Mouse (Mus musculus): ENCODE data around the gene Gpatch8.

Gpatch8 gene

DNA sequence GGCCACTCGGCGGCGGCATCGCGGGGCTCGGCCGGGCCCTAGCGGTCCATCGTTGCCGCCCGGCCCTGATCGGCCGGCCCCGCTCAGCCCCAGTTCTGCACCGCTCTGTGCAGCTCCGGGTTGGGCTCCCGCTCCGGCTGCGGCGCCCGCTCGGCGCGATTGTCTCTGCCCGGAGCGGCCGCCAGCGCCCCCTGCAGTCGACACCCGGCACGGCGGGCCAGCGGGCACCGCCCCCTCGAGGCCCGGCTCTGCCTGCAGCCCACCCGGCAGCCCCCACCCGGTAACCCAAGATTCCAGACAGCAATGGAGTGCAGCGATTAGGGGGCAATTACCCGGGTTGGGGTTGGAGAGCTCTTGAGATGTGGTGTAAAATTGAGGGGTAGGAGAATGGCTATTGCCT, 108.7 kb downstream of the Gpatch8 start, which contains the start of gene Fam171a2:
Gene Fam171a2, minus strand, starts transcription at position 186 of the 400 bp plus-strand sequence.
- DNase-seq, result peak; percentile 84

GRCm38 (mm10) chr11:102446581-102447461, 109.4 kb downstream of the Gpatch8 start:
- DNase-seq, result no peak

DNA sequence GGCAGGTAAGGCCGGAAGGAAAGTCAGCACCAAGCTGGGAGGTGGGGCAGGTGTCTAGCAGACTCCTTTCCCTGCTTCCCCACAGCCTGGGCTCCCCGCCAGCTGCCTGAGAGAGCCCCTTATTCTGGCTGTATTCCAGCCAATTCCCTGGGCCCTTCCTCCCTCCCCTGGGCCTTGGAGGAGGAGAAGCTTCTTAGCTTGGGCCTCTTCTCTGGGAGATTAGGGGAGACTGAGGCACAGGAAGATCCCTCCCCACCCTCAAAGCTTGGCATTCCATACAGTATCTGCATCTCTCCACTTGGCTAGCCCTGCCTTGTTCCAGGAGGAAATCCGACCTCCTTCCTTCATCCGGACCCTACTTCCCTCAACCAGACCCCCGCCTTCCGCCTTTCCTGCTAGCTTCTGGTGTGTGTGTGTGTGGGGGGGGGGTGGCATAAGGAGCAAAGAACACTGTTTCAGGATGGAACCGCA, 110.3 kb downstream of the Gpatch8 start:
- DNase-seq, result no peak

- DNase-seq, result no peak
Measured at GRCm38 (mm10) chr11:102445264-102445890, 110.8 kb downstream of the Gpatch8 start.

DNA sequence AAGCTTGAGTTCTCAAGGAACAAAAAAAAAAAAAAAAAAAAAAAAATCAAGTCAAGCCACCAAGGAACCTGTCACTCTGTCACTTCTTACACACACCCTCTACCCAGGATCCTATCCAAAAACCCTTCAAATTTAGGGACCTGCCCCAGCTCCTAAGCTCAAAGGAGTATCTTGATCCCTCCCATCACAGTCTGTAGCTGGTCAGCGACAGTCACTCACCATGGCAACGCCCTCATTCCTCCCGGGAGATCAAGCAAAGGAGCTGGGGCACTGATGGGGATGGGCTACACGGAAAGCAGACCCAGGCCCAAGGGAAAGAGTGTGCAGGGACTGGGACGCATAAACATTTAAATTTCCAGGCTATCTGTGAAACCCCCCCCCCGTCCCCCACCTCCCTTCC, 111.4 kb downstream of the Gpatch8 start:
- no peak for DNase-seq

DNA sequence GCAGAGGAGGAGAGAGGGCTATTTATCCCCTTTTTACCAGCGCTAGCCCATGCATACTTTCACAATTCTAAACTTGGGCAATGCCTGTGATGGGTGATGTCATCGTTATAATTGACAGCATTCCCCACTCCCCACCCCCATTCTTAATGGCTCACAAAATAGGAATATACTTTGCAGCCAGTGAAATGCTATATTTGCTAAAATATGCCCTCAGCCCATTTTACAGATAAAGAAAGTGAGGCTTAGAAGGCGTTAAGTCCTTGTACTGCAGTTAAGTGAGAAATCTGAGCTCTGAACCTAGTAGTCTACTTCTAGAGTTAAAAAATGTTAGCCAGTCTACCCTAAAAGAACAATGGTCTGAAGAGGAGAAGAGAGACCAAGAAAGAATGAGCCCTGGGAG, 111.9 kb downstream of the Gpatch8 start:
- no peak for DNase-seq

DNA sequence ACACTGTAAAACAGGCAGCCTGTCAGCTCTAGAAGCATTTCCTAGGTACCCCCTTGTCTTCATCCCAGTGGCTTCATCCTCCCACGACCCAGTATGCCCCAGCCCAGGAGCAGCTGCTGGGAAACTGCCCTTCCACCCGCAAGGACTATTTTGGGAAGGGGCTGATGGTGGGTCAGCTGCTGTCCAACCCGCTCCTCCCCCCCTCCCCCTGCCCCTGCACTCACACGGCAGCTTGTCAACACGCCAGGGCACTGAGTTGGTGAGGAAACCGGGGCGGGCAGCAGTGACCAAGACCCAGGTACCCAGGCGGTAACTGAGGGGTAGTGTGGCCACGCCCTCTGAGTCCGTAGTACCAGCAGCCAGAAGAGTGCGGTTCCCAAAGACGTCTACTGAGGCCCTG, 112.5 kb downstream of the Gpatch8 start:
- no peak for DNase-seq

DNA sequence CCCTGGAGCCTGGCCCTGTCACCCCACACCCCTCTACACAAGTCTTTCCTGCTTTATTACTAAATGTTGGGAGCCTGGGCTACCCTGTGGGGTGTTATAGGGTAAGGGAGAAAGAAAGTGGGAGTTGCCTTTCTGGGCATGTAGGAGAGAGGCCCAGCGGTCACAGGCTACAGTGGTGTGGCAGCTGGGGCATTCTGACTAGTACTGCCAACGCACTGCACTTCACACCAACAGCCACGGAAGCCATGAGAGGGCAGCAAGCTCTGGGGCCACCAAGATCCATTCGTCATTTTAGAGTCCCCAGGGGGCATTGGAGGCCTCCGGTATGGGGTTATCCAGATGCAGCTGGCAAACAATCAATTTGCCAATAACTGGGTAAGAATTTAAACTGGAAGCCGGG, 114.1 kb downstream of the Gpatch8 start:
- no peak for DNase-seq

- no peak for DNase-seq
Measured at GRCm38 (mm10) chr11:102441434-102441833, 114.8 kb downstream of the Gpatch8 start.

DNA sequence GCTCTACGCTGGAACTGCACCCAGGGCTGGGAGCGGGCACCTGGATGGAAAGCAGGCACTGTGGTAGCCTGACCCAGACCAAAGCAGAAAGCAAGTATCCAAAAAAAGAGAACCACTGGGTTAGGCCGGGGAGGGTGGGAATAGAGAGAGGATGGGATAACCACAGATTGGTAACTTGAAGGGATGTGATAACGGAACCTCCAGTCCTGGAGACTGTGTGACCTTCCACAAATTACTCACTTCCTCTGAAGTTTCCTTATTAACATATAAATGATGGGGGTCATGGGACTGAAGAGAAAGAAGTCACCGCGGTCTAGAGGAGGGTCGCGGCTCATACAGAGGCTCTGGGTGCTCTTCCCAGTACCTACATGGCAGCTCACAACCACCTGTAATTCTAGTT, 115.9 kb downstream of the Gpatch8 start:
- DNase-seq, result no peak

DNA sequence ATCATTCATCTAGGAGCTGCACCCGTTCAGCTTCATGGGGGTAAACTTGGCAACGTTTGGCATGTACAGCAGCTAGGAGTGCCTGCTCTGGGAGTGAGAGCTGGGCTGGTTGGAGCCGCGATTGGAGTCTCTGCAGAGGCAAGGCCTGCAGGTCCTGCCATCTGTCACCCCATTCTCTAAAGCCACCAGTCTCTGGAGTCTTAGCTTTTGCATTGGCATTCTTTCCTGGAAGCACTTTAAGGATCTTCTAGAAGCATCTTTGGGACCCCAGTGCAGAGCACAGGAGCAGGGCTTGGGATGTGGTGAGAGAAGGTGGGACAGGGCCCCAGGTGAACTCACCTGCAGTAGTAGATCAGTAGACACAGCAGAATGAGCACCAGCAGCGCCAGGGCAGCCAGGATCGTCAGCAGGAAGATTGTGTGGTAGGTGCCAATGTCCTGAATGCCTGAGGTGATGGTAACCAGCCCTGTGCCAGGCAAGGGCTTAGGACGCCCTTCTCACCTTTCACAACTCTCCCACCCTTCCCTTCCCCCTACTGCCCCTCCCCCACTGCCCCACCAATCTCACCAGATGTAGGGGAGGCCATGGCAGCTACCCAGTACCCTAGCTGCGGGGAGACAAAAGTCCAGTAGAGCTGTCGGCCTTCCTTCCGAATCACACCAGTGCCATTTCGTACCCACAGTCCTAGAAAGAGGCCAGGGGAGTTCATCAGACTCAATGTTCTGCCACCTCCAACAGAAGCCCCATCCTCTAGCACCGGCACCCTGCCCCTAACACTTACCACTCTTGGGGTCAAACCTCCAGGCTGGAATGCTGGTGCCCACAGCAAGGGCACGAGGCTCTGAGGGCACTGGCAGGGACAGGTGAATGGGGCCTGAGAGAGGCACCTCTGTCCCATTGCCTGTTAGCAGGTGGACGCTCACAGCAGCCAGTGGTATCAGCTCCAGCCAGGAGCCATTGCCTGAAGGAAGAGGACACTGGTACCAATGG, 116.8 kb downstream of the Gpatch8 start:
- peak; percentile 37 for DNase-seq

GRCm38 (mm10) chr11:102438212-102439092, 117.7 kb downstream of the Gpatch8 start:
- DNase-seq, result peak; percentile 80

DNA sequence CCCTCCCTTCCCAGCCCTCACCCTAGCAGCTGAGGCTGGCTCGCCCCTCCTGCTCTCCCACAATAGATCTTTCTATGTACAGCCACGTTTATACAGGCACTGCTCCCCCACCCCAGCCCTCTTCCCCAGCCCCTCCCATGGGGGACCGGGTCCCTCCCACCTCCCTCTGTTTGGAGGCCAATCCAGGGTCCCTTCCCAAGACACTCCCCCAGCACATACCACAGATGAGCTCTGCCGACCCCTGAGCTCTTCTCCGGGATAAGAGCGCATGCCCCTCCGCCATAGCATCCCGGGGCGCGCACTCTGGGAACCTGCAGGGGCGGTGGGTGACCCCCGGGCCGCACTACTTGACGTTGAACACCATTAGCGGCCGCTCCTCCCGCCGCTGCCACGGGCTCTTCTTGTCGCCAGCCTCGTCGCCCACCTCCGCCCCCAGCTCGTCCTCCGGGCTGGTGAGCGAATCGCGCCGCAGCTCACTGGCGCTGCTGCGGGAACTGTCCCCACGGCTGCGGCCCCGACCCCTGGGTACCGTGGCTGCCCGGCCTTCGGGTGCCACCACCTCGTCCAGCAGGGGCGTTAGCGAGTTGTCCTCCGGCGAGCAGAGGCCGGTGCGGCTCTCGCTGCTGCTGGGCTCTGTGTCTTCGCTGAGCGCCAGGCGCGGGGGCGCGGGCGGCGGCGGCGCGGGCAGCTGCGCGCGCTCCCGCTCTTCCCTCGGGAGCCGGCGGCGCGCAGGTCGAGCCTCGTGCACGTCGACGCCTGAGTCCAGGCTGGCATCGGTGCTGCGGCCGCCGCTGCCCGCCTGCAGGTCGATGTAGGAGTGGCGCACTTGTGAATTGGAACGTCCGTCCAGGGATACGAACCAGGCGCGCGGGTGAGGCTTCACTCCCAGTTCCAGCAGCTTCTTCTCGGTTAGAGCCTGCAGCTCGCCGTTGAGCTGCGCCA, 118.8 kb downstream of the Gpatch8 start:
- DNase-seq, result peak; percentile 83

DNA sequence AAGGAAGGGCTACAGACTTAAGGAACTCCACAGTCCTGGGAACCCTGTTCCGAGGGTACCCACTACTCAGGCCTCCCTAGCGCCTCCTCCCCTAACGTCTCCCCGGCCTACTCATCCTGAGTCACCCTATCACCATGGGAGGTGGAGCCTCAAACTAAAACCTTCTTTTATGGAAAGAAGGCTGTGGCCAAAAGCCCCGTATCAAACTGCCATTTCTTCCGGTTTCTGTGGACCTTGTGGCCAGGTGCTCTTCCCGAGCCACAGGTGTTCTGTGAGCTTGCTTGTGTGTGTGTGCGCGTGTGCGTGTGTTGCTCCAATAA, 119.8 kb downstream of the Gpatch8 start:
- no peak for DNase-seq

DNA sequence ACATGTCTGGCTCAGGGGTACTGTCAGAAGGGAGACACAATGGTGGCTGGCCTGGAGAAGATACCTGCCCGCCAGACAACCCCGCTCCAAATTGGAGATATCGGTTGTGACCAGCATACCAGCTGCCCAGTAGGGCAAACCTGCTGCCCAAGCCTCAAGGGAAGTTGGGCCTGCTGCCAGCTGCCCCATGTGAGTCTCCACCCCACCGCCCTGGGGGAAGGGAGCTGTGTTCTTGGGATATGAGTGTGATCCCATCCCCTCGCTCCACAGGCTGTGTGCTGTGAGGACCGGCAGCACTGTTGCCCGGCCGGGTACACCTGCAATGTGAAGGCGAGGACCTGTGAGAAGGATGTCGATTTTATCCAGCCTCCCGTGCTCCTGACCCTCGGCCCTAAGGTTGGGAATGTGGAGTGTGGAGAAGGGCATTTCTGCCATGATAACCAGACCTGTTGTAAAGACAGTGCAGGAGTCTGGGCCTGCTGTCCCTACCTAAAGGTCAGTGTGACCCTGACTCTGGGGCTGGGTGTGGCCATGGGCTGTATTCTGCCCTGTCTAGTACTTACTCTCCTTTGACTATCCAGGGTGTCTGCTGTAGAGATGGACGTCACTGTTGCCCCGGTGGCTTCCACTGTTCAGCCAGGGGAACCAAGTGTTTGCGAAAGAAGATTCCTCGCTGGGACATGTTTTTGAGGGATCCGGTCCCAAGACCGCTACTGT, 120.3 kb downstream of the Gpatch8 start:
- no peak for DNase-seq

DNA sequence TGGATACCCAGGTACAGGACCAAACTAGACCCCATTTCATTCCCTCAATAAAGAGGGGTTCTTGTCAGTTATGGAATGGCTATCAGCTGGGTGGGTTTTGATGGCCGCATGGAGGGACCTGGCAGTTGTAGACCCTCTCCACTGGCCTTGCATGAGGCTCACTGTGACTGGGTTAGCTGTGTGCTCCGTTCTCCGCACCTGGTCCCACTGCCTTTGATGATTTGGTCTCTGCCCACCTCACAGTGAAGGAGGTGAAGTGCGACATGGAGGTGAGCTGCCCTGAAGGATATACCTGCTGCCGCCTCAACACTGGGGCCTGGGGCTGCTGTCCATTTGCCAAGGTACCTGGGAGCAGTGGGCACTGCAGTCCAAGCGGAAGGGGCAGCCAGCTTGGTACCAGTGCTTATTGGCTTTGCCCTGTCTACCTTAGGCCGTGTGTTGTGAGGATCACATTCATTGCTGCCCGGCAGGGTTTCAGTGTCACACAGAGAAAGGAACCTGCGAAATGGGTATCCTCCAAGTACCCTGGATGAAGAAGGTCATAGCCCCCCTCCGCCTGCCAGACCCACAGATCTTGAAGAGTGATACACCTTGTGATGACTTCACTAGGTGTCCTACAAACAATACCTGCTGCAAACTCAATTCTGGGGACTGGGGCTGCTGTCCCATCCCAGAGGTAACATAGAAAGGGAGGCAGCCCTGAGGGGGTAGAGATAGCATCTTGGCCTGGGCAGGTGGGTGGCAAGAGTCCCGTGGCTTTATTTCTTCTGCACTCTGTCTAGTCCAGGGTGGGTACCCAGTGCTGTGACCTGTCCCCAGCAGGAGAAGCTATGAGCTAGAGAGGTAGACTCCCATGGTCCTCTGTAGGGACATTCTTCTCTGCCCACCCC, 121.1 kb downstream of the Gpatch8 start:
- no peak for DNase-seq

- peak; percentile 85 for DNase-seq
Measured at GRCm38 (mm10) chr11:102434406-102434805, 121.8 kb downstream of the Gpatch8 start.

GRCm38 (mm10) chr11:102433866-102434265, 122.3 kb downstream of the Gpatch8 start:
- no peak for DNase-seq

GRCm38 (mm10) chr11:102432896-102433295, 123.3 kb downstream of the Gpatch8 start:
- peak; percentile 20 for DNase-seq

All from right cerebral cortex, postnatal 25 days (tissue).